Comparison of ENCODE assay signal across 10 mouse cellular contexts in genomic region chr8:120329030-120329748, GRCm38 (mm10).
A peak's percentile ranks its signal among the peaks of the same experiment; 100 is the strongest.
DNase-seq lines count a peak whose midpoint lies in the region; ATAC-seq and TF ChIP-seq lines count a peak whose summit lies in the region.
"Had no signal": no experiment of that assay in that cellular context is flagged by ENCODE, and none has a peak within 500 bp of the region (broad histone marks: within the 10 kb centered on the region; RNA-seq: fewer than 3 reads in every experiment).

No protein-coding gene starts in this region.

- H3K36me3 ChIP-seq in hindbrain, embryonic 14.5 days (replicated peaks; ENCODE audit: control insufficient read depth, insufficient read depth): no peaks in the 10 kb centered on the region
- H3K36me3 ChIP-seq in hindbrain, embryonic 13.5 days: no peaks in the 10 kb centered on the region
- peaks cover 0 to 30% of the 10 kb centered on the region in 2 experiments; a peak in 2 of 4 replicates for H3K36me3 ChIP-seq in MEL (ENCODE audit: control insufficient read depth in 1 of 2, insufficient read depth in 2 of 2, low read length in 2 of 2)
- H3K36me3 ChIP-seq in midbrain, embryonic 14.5 days (ENCODE audit: control insufficient read depth, insufficient read depth, low read length): no peaks in the 10 kb centered on the region

- TF ChIP-seq CTCF in MEL (IDR thresholded peaks at IDR 0.05 in 2 of 3, conservative IDR thresholded peaks at IDR 0.05 in 1 of 3; ENCODE audit: control insufficient read depth in 1 of 3, insufficient read depth in 1 of 3, low read depth in 2 of 3, low read length in 3 of 3, poor library complexity in 1 of 3, severe bottlenecking in 1 of 3): no peak
- TF ChIP-seq CTCF in bone marrow, adult 2 months (IDR thresholded peaks at IDR 0.05; ENCODE audit: control insufficient read depth, insufficient read depth, low read length): no peak

- H3K4me1 ChIP-seq in hindbrain, embryonic 14.5 days (replicated peaks; ENCODE audit: control insufficient read depth, insufficient read depth, low read length): peaks cover 17% of the 10 kb centered on the region; the same call in 1 of the 2 replicates
- peaks cover 44% of the 10 kb centered on the region for H3K4me1 ChIP-seq in hindbrain, embryonic 13.5 days (replicated peaks)
- peaks cover 18 to 65% of the 10 kb centered on the region in 2 experiments for H3K4me1 ChIP-seq in MEL (ENCODE audit: control insufficient read depth in 1 of 2, insufficient read depth in 2 of 2, low read length in 2 of 2)
- H3K4me1 ChIP-seq in bone marrow, adult 2 months (ENCODE audit: control insufficient read depth, insufficient read depth, low read length): peaks cover 12% of the 10 kb centered on the region; the same call in 1 of the 2 replicates
- peaks cover 12% of the 10 kb centered on the region; the same call in 1 of the 2 replicates for H3K4me1 ChIP-seq in midbrain, embryonic 14.5 days (ENCODE audit: control insufficient read depth, insufficient read depth, low read length)

- no peaks in the 10 kb centered on the region for H3K27me3 ChIP-seq in hindbrain, embryonic 14.5 days (ENCODE audit: control insufficient read depth, insufficient read depth, low read length)
- 0 out of 2 replicates have a peak, but pooled peaks cover 4% of the 10 kb centered on the region for H3K27me3 ChIP-seq in hindbrain, embryonic 13.5 days
- H3K27me3 ChIP-seq in MEL (ENCODE audit: control insufficient read depth in 1 of 2, insufficient read depth in 2 of 2, low read length in 2 of 2): no peaks in the 10 kb centered on the region
- H3K27me3 ChIP-seq in midbrain, embryonic 14.5 days (ENCODE audit: control insufficient read depth, insufficient read depth, low read length): no peaks in the 10 kb centered on the region

- H3K9me3 ChIP-seq in hindbrain, embryonic 14.5 days (ENCODE audit: control insufficient read depth, low read length): no peaks in the 10 kb centered on the region
- H3K9me3 ChIP-seq in hindbrain, embryonic 13.5 days: no peaks in the 10 kb centered on the region
- H3K9me3 ChIP-seq in MEL (replicated peaks; ENCODE audit: insufficient read depth, low read length): no peaks in the 10 kb centered on the region
- no peaks in the 10 kb centered on the region for H3K9me3 ChIP-seq in midbrain, embryonic 14.5 days (ENCODE audit: control insufficient read depth, low read length)

- no peak overlapping the region for H3K9ac ChIP-seq in hindbrain, embryonic 14.5 days
- H3K9ac ChIP-seq in hindbrain, embryonic 13.5 days: no peak overlapping the region
- H3K9ac ChIP-seq in MEL (ENCODE audit: control insufficient read depth, low read depth, low read length, poor library complexity, severe bottlenecking): no peak overlapping the region
- H3K9ac ChIP-seq in midbrain, embryonic 14.5 days (replicated peaks; ENCODE audit: low read length): no peak overlapping the region

- peak in 1 of 2 experiments; percentile 24; a peak in 1 of 4 replicates for TF ChIP-seq EP300 in MEL (IDR thresholded peaks at IDR 0.05; ENCODE audit: low read depth in 1 of 2, low read length in 2 of 2)

- no peak overlapping the region for H3K27ac ChIP-seq in hindbrain, embryonic 14.5 days
- no peak overlapping the region for H3K27ac ChIP-seq in hindbrain, embryonic 13.5 days
- H3K27ac ChIP-seq in MEL (ENCODE audit: control insufficient read depth, low read depth, low read length): peak overlapping the region; percentile 39; the same call in 1 of the 2 replicates
- peak overlapping the region; percentile 28; the same call in 1 of the 2 replicates for H3K27ac ChIP-seq in bone marrow, adult 2 months (ENCODE audit: control insufficient read depth, insufficient read depth, low read depth, low read length, poor library complexity)
- H3K27ac ChIP-seq in midbrain, embryonic 14.5 days (replicated peaks; ENCODE audit: low read depth, low read length): no peak overlapping the region

- H3K4me2 ChIP-seq in hindbrain, embryonic 14.5 days (replicated peaks): no peak overlapping the region
- H3K4me2 ChIP-seq in hindbrain, embryonic 13.5 days: no peak overlapping the region
- H3K4me2 ChIP-seq in midbrain, embryonic 14.5 days (ENCODE audit: low read length): no peak overlapping the region

- peaks cover 7% of the 10 kb centered on the region for H3K79me2 ChIP-seq in MEL (ENCODE audit: control insufficient read depth, insufficient read depth, low read length, poor library complexity)

- DNase-seq in hindbrain, embryonic 14.5 days (ENCODE audit: low spot score): no peak
- DNase-seq in MEL (ENCODE audit: low read depth, low spot score): no peak
- DNase-seq in midbrain, embryonic 14.5 days: peak; percentile 55
- no peak for DNase-seq in kidney, adult 11 months
- no peak for DNase-seq in natural killer cell, adult 2 months (ENCODE audit: low spot score in 2 of 2)
- DNase-seq: kidney, adult 9 months; lung, adult 18-20 months; thymus, postnatal 4 days had no signal

- WGBS in hindbrain, embryonic 14.5 days: 79% methylated on average over 11 of the region's 11 CpGs
- WGBS in hindbrain, embryonic 13.5 days: 88% methylated on average over 11 of the region's 11 CpGs
- 66% methylated on average over 11 of the region's 11 CpGs for WGBS in bone marrow, adult 2 months
- 83% methylated on average over 11 of the region's 11 CpGs for WGBS in midbrain, embryonic 14.5 days

- no peak overlapping the region for H3K4me3 ChIP-seq in hindbrain, embryonic 14.5 days (replicated peaks; ENCODE audit: low read length)
- no peak overlapping the region for H3K4me3 ChIP-seq in hindbrain, embryonic 13.5 days
- no peak overlapping the region for H3K4me3 ChIP-seq in MEL (ENCODE audit: control insufficient read depth in 1 of 2, insufficient read depth in 1 of 2, low read depth in 2 of 2, low read length in 2 of 2)
- no peak overlapping the region for H3K4me3 ChIP-seq in bone marrow, adult 2 months (replicated peaks; ENCODE audit: control insufficient read depth, low read depth, low read length)
- H3K4me3 ChIP-seq in midbrain, embryonic 14.5 days (replicated peaks; ENCODE audit: low read depth, low read length): no peak overlapping the region

- TF ChIP-seq RAD21 in MEL (IDR thresholded peaks at IDR 0.05; ENCODE audit: low read depth, low read length): no peak

- ATAC-seq in hindbrain, embryonic 14.5 days (ENCODE audit: low FRiP score): 0 out of 2 replicates have a peak, but pooled peaks have one; percentile 8
- no peak for ATAC-seq in hindbrain, embryonic 13.5 days (ENCODE audit: low FRiP score)
- no peak for ATAC-seq in midbrain, embryonic 14.5 days (ENCODE audit: low FRiP score, low TSS enrichment)

- no peak for TF ChIP-seq POLR2A in MEL (IDR thresholded peaks at IDR 0.05; ENCODE audit: control insufficient read depth in 1 of 2, insufficient read depth in 1 of 2, low read depth in 1 of 2, low read length in 2 of 2, poor library complexity in 1 of 2)
- TF ChIP-seq POLR2A in bone marrow, adult 2 months (IDR thresholded peaks at IDR 0.05; ENCODE audit: borderline replicate concordance, control insufficient read depth, low read depth, low read length): no peak

TF ChIP-seq in MEL, 35 proteins besides CTCF, POLR2A, EP300 and RAD21:
- TF ChIP-seq TAL1 (IDR thresholded peaks at IDR 0.05; ENCODE audit: low read length) (peak; percentile 5; the same call in 1 of the 2 replicates), TBP (IDR thresholded peaks at IDR 0.05; ENCODE audit: low read depth, low read length) (no peak), NELFE (IDR thresholded peaks at IDR 0.05; ENCODE audit: low read depth, low read length) (no peak), TCF12 (IDR thresholded peaks at IDR 0.05; ENCODE audit: low read depth, low read length) (no peak)

Comparison
In these comparisons a context has a peak if more than half of its experiments do, and no peak if none do; other contexts are left out.
1. H3K27ac ChIP-seq: peak in MEL (single experiment) and bone marrow, adult 2 months (single experiment); none in hindbrain, embryonic 14.5 days (single experiment), hindbrain, embryonic 13.5 days (single experiment) and midbrain, embryonic 14.5 days (single experiment).